Mouse (Mus musculus) intestine, embryonic 14.5 days (tissue): ENCODE measurements at regions not wholly inside any gene's neighbourhood (a gene's known extent, or its start where the extent isn't known, plus 50 kb on each side); places are given as distances from the start of the nearest gene placed in this dataset.

ENCODE experiments used
- ATAC-seq: fragments of 200-750 bp; cut with Nextera tagmentation; replicated peaks from 2 replicates; pipeline ENCODE4 v1.8.0; 2017; ENCODE audit warnings: low read depth, moderate number of reproducible peaks, moderate TSS enrichment, moderate library complexity; ENCODE audit not compliant: low FRiP score, low TSS enrichment
- DNase-seq: peaks from one replicate; pipeline ENCODE4 v3.0.0-alpha.2; 2018; ENCODE audit warnings: low spot score
- H3K27ac ChIP-seq: fragments of 300-500 bp; sonication (generic); 2 replicates; pipeline ENCODE4 v1.5.1; 2014; ENCODE audit warnings: low read depth, mild to moderate bottlenecking, control low read depth
- H3K27me3 ChIP-seq: fragments of 300-500 bp; sonication (generic); replicated peaks from 2 replicates; pipeline ENCODE4 v1.6.1; 2014; ENCODE audit warnings: low read length, control low read depth; ENCODE audit not compliant: control insufficient read depth, insufficient read depth
- H3K36me3 ChIP-seq: fragments of 300-500 bp; sonication (generic); 2 replicates; pipeline ENCODE4 v1.6.1; 2014; ENCODE audit warnings: low read length, control low read depth; ENCODE audit not compliant: control insufficient read depth, insufficient read depth
- H3K4me1 ChIP-seq: fragments of 300-500 bp; sonication (generic); replicated peaks from 2 replicates; pipeline ENCODE4 v1.6.1; 2014; ENCODE audit warnings: low read length, control low read depth, mixed read lengths; ENCODE audit not compliant: control insufficient read depth, insufficient read depth
- H3K4me2 ChIP-seq: fragments of 300-500 bp; sonication (generic); 2 replicates; pipeline ENCODE4 v1.6.1; 2014; ENCODE audit warnings: low read length
- H3K4me3 ChIP-seq: fragments of 300-500 bp; sonication (generic); 2 replicates; pipeline ENCODE4 v1.5.1; 2014; ENCODE audit warnings: low read depth, low read length, control low read depth, mixed read lengths
- H3K9ac ChIP-seq: fragments of 300-500 bp; sonication (generic); 2 replicates; pipeline ENCODE4 v1.6.1; 2014; ENCODE audit warnings: mild to moderate bottlenecking, low read length
- H3K9me3 ChIP-seq: fragments of 300-500 bp; sonication (generic); 2 replicates; pipeline ENCODE4 v1.6.1; 2016; ENCODE audit warnings: low read length, control low read depth; ENCODE audit not compliant: control insufficient read depth
- WGBS: fragments of 180-500 bp; shearing (Covaris S2); extraction: QIAGEN DNeasy Blood & Tissue Kit; methylation state at CpG from one replicate; pipeline ENCODE4 v1.1.7; 2014; 5-methylcytosine and 5-hydroxymethylcytosine counted together

DNA sequence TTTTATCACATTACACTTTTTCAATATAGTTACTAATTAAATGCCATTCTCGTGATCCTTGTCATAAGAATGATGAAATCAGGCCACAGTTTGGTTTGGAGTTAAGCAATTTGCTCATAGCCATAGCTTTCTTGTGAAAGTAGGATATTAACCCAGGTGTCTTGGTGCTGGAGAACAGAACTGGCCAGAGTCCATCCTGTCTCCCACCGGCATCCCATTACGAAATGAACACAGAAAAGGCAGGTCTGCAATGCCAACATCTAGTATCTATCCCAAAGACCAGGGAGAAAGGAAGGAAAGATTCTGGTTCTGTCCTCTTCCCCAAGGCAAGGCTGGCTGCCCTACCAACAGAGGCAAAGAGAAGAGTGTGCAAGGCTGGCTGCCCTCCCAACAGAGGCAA lies 61.6 kb upstream of the Avpr1a start:
- H3K4me3 ChIP-seq = no peak overlapping the region
- no peak overlapping the region for H3K9ac ChIP-seq
- no peaks in the 10 kb centered on the region for H3K36me3 ChIP-seq
- no peak overlapping the region for H3K4me2 ChIP-seq
- ATAC-seq (no peak), DNase-seq (no peak)
- no peaks in the 10 kb centered on the region for H3K4me1 ChIP-seq
- no peaks in the 10 kb centered on the region for H3K27me3 ChIP-seq
- 90% methylated on average over 3 of the region's 3 CpGs for WGBS
- H3K9me3 ChIP-seq = no peaks in the 10 kb centered on the region
- H3K27ac ChIP-seq = no peak overlapping the region

DNA sequence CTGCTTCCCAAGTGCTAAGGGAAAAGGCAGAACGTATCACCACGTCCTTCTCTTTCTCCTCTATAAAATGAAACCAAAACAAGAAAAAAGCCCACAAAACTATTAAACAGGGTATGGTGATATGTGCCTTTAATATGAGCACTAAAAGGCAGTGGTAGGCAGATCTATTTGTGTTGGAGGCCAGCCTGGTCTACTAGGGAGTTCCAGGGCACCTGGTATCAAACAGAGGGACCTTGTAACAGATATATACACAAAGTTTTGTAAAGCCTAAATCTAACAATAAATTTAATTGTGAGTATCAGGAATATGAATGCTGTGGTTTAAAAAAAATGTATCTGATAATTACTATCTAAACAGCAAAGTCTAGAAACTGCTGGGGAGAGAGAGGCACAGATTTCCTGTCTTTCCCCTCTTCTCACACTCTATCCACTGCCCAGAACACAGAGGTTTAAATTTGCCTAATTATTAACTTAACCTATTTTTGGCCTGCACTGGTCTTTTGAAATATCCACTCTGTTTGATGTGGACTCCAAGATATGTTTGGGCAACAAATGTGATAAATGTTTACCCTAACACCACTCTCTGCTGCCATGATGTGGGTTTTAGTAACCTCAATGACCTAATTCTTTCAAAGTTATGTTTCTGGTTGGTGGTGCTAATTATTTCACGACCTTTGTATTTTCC lies 68.5 kb upstream of the Avpr1a start:
- H3K9me3 ChIP-seq = no peaks in the 10 kb centered on the region
- ATAC-seq (no peak), DNase-seq (no peak)
- no peaks in the 10 kb centered on the region for H3K36me3 ChIP-seq
- no peak overlapping the region for H3K9ac ChIP-seq
- no peak overlapping the region for H3K27ac ChIP-seq
- H3K4me2 ChIP-seq = no peak overlapping the region
- 77% methylated on average over 3 of the region's 3 CpGs for WGBS
- H3K4me3 ChIP-seq = no peak overlapping the region
- no peaks in the 10 kb centered on the region for H3K27me3 ChIP-seq
- H3K4me1 ChIP-seq = no peaks in the 10 kb centered on the region

DNA sequence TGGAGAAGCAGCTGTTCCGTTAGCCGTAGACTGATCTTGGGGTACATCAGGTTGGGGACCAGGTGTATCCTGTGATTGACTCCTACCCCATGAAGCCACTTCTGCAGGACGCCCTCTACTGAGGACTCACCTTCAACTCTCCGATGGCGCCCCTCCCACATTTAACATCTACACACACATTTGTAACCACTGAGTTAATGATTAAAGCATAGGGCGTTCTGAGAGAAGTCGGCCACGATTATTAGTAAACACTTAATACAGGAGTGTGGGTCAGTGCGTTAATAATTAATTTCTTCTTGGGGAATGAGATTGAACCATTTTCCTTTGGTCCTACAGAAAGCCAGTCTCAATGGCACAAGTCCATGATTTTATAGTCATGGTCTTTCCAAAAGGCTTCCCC lies 105.0 kb upstream of the Avpr1a start:
- H3K4me2 ChIP-seq = no peak overlapping the region
- ATAC-seq = no peak
- no peaks in the 10 kb centered on the region for H3K27me3 ChIP-seq
- H3K9ac ChIP-seq = no peak overlapping the region
- H3K9me3 ChIP-seq = no peaks in the 10 kb centered on the region
- WGBS = 86% methylated on average over 9 of the region's 9 CpGs
- H3K36me3 ChIP-seq = no peaks in the 10 kb centered on the region
- no peaks in the 10 kb centered on the region for H3K4me1 ChIP-seq
- no peak overlapping the region for H3K27ac ChIP-seq
- DNase-seq = no peak
- no peak overlapping the region for H3K4me3 ChIP-seq

DNA sequence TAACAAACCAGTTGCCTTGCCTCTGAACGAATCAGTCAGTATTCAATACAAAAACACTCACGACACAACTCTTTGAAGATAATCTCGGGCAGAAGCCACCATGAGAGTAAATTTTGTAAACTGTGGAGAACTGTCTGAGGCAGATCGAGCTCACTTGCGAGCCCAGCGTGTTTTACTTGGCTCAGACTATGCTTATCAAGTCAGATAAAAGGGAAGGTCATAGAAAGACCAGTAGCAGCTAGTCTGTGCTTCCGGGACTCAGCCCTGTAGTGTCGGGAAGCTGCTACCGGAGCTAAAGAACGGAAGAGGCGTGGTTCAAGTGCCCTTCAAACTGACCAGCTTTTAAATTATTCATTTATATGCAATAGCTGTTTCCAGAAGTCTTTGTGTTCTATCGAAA lies 105.9 kb upstream of the Avpr1a start:
- Histone ChIP-seq H3K9ac (no peak overlapping the region), H3K27me3 (no peaks in the 10 kb centered on the region), H3K9me3 (no peaks in the 10 kb centered on the region), H3K4me1 (no peaks in the 10 kb centered on the region), H3K4me2 (no peak overlapping the region), H3K36me3 (no peaks in the 10 kb centered on the region), H3K27ac (no peak overlapping the region), H3K4me3 (no peak overlapping the region)
- no peak for ATAC-seq
- WGBS = 67% methylated on average over 12 of the region's 12 CpGs
- DNase-seq = no peak

DNA sequence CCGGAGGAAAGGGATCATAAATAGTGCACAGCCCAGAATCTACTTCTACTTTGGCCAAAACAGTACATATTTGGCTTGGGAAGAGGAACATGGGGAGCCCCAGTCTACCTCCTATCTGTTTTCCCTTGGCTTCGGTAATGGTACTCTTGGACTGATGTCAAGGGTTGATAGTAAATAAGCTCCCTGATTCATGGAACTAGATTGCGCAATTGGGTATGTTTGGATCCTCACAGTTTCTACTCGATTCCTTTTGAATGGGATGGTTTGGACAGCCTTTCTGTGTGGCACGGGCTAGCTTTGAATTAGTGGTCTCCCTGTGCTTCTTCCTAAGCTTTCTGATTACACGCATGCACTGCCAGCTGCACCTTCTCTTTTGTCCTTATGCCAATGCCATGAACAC lies 121.4 kb upstream of the Avpr1a start:
- H3K4me3 ChIP-seq = no peak overlapping the region
- H3K27ac ChIP-seq = no peak overlapping the region
- H3K36me3 ChIP-seq = no peaks in the 10 kb centered on the region
- 91% methylated on average over 6 of the region's 6 CpGs for WGBS
- H3K4me2 ChIP-seq = no peak overlapping the region
- H3K27me3 ChIP-seq = no peaks in the 10 kb centered on the region
- H3K4me1 ChIP-seq = no peaks in the 10 kb centered on the region
- no peaks in the 10 kb centered on the region for H3K9me3 ChIP-seq
- H3K9ac ChIP-seq = no peak overlapping the region
- DNase-seq (no peak), ATAC-seq (no peak)

DNA sequence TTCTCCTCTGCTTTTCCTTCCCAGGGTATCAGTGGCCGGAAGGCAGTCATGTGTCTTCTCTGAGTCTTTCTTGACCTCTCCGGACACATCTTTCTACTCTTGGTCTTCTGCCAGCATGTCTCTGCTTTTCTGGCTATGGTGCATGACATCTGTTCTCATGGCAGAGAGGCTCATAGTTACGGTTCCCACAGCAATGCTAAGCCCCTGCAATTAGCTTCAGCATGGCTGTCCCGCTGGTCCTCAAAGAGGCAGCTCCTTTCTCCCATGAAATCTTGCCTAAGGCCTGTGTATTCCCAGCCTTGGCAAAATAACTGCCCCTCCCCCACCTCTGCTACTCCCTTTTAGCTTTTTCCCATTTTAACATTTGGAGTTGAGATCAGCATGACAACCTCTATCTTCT lies 129.4 kb upstream of the Avpr1a start:
- no peak for ATAC-seq

DNA sequence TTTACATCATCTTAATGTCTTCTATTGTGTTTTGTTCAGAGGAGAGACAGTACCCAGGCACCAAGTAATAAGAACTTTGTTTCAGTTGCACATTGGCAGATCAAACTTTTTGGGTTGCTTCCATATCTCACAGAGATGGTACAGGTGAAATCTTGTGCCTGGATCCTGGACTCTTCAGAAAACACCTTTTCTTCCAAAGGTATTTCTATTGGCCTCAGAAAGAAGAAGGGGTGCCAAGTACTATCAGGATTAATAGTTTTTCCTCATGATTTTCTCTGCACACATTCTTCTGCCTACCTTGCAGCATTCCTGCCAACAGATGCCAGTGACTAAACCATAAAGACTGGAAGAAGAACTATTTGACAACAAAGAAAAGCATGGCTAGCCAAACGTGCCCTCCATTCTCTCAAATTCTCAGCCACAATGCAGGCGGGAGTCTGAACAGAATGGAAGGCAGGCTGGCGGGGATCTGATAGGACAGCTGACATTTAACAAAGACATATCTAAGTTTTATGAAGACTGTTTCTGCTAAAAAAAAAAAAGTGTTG lies 137.6 kb upstream of the Avpr1a start:
- Histone ChIP-seq H3K4me2 (no peak overlapping the region), H3K9me3 (no peaks in the 10 kb centered on the region), H3K4me1 (no peaks in the 10 kb centered on the region), H3K9ac (no peak overlapping the region), H3K27me3 (no peaks in the 10 kb centered on the region), H3K27ac (no peak overlapping the region), H3K4me3 (no peak overlapping the region), H3K36me3 (no peaks in the 10 kb centered on the region)
- ATAC-seq (no peak), DNase-seq (no peak)
- 78% methylated on average over 3 of the region's 3 CpGs for WGBS

More for the DNA sequence above, 129.4 kb upstream of the Avpr1a start:
- WGBS = 74% methylated on average over 4 of the region's 4 CpGs
- no peak for DNase-seq
- H3K9me3 ChIP-seq = no peaks in the 10 kb centered on the region
- H3K4me3 ChIP-seq = no peak overlapping the region
- no peak overlapping the region for H3K9ac ChIP-seq
- H3K4me1 ChIP-seq = no peaks in the 10 kb centered on the region
- H3K4me2 ChIP-seq = no peak overlapping the region
- H3K27me3 ChIP-seq = no peaks in the 10 kb centered on the region
- no peaks in the 10 kb centered on the region for H3K36me3 ChIP-seq
- no peak overlapping the region for H3K27ac ChIP-seq

DNA sequence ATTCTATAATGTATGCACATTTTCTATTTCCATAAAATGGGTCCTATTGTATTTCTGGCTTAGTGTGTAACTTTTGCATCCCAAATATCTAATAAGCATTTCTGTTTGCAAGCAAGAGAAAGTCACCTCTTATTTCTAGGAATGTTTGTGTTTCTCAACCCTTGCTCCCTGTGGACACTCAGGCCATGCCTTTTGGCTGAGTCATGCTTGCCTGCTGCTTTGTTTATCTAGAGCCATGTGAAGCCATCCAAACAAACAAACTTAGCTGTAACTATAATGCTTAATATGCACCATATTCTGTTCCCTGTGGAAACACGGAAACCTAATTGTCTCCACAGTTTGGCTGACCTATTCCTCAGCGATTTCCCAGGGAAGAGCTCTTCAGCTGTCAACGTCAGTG lies 139.6 kb upstream of the Avpr1a start:
- H3K4me1 ChIP-seq = no peaks in the 10 kb centered on the region
- WGBS = 93% methylated on average over 3 of the region's 3 CpGs
- DNase-seq (no peak), ATAC-seq (no peak)
- no peak overlapping the region for H3K4me3 ChIP-seq
- no peaks in the 10 kb centered on the region for H3K9me3 ChIP-seq
- H3K36me3 ChIP-seq = no peaks in the 10 kb centered on the region
- no peaks in the 10 kb centered on the region for H3K27me3 ChIP-seq
- H3K4me2 ChIP-seq = no peak overlapping the region
- no peak overlapping the region for H3K9ac ChIP-seq
- H3K27ac ChIP-seq = no peak overlapping the region

DNA sequence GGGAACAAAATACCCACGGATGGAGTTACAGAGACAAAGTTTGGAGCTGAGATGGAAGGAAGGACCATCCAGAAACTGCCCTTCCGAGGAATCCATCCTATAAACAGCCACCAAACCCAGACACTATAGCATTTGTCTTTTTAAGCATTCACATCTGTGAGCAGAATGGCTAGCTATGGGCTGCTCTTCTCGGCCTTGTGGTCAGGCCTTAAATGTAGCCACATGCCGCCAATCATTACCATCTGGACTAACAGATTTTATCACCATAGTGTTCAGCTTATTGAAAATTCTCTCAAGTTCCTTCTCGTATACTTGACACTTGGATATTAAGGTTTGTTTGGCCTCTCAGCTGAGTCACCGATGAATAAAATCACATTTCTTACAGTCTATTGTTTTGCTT lies 146.0 kb upstream of the Avpr1a start:
- ATAC-seq (no peak), DNase-seq (no peak)
- WGBS = 84% methylated on average over 6 of the region's 6 CpGs
- Histone ChIP-seq H3K27me3 (no peaks in the 10 kb centered on the region), H3K4me1 (no peaks in the 10 kb centered on the region), H3K4me3 (no peak overlapping the region), H3K27ac (no peak overlapping the region), H3K36me3 (no peaks in the 10 kb centered on the region), H3K4me2 (no peak overlapping the region), H3K9ac (no peak overlapping the region), H3K9me3 (no peaks in the 10 kb centered on the region)
